Mouse (Mus musculus) right cerebral cortex, adult 18-20 months (tissue): ENCODE measurements around the gene Borcs8.

Source experiments
- DNase-seq: peaks from one replicate; pipeline ENCODE4 v3.0.0; 2022; ENCODE audit warnings: mixed read lengths

Borcs8 gene

DNA sequence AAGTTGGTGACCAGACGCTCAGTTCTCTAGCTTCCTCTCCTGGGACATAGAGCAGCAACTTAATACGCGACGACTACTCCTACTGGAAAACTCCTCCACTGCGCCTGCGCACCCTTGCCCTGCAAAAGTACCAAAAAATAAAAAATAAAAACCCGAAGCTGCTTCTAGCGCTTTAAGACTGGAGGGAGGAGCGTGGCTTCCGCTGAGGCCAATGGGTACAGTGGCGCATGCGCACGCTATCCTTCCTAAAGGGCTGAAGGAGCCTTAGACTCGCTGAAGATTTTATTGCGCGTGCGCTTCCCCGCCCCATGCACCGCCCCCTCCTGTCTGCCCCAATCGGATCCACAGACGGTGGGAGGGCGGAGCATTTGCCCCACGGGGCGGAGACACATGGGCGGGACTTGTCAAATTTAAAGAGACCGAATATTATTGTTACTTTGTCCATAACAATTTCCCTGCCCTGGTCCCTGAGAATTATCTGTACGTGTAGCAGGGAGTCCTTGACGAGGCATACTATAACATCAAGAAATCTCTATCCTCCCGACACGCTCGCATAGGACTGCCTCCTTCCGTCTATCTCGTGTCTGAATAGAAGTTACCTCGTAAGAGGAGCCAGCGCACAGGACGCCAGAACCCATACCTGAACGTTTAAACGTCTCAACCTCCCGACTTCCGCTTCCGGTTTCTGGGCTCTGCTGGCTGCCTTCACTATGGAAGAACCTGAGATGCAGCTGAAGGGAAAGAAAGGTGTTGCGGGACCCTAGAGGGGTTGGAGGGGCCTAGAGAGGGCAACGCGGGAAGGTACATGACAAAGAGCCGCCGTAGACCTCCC lies at the start of gene Borcs8, which contains the start of the genes Rfxank and Mef2b:
Gene Borcs8, plus strand, starts transcription at position 474 of the 832 bp plus-strand sequence.
Gene Rfxank, minus strand, starts transcription at position 129 of the 832 bp plus-strand sequence.
Gene Mef2b, plus strand, starts transcription at position 686 of the 832 bp plus-strand sequence.
- DNase-seq, result peak; percentile 99

DNA sequence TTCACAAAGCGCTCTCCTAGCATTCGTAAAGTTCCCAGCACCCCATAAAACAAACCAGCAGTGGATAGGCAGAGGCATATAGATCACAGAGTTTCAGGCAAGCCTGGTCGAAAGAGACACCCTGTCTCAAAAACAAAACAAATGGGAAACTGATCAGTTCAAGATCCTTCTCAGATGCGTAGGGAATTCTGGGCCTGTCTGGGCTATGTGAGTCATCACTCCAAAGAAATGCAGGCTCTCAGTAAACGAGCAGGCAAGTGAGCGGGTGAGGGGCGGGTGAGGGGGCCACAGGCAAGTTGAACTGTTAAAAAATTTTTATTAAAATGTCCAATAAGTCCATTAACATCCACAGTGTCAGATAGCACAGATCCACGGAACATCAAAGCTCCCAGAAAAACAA lies 46.5 kb upstream of the Borcs8 start:
- no peak for DNase-seq

DNA sequence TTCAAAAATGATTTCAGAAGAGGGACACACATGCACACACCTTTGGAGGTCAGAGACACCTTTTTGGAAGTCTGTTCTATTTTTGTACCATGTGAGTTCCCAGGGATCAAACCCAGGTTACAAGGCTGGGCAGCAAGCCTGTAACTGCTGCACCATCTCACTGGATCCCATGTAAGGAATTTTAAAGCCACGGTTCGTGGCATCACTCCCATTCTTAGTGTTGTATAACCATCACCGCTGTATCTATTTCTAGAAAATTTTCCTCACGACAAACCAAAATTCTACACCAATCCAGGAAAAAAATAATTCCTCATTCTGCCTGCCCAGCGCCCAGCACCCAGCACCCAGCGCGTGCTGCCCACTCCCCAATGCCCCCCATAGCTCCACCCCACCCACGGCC lies 40.0 kb upstream of the Borcs8 start:
- peak; percentile 70 for DNase-seq

DNA sequence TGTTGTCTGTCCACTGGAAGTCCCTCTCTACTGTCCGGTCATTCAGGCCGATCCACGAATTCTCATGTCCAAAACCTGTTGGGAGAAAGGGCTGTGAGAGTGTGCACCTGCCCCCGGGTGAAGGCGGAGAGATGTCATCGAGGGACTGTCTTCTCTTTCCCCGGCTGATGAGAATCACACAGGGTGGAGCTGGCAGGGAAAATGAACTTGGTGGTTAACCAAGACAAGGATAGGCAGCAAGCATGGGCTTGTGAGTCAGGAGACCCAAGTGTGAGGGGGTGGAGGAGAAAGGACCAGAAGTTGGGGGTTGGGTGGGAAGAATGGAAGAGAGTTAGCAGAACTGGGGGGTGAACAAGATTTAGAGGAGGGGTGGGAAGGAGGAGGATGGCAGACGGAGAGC lies 39.1 kb upstream of the Borcs8 start:
- peak; percentile 76 for DNase-seq

DNA sequence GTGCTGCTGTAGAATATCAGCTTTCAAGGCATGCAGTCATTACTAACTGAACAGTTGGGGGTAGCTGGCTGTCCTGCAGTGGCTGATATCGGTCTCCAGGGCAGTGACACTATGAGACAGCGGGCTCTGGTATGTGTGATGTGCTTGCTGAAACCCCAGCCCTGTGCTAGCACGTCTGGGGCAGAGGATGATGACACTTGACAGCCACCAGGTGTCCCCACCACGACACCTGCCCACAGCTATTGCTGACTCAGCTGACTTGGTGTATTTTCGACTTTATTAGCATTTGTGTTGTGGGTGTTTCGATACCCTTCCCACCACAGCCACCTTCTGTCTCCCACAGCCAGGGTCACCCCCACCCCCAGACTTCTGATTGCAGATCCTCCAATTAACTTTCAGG lies 34.8 kb upstream of the Borcs8 start:
- no peak for DNase-seq

DNA sequence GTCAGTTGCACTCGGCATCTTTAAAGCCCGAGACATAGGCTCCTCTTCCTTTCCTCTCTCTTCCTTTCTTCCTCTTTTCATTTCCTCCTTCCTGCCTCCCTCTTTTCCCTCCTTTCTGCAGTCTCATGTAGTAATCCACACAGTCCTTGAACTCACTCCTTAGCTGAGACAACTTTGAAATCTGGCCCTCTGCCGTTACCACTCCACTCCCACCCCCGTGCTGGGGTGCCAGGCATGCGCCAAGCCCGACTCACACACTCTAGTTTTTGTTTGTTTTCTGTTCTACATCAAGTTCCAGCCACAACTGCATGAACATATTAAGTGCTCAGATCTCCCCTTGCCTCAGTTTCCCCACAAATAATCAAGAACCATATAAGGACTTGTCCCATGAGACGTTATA lies 34.4 kb upstream of the Borcs8 start:
- DNase-seq, result no peak

DNA sequence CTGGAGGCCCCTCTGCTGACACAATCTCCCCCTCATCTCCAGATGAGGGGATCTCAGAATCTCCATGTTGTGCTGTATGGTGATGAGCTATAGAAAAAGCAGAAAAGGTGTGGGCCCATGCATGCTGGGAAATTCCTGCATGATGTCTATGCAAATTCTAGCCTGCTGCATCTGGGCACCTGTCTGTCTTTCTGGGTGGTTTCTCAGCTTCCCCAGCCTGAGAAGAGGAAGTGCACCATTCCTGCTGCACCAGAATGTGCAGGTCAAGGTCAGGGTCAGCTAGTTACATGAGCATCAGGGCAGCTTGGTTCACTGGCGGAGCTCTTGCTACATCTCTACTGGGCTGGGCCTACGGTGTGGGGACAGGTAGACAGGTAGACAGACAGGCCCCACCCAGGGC lies 28.8 kb upstream of the Borcs8 start:
- no peak for DNase-seq

DNA sequence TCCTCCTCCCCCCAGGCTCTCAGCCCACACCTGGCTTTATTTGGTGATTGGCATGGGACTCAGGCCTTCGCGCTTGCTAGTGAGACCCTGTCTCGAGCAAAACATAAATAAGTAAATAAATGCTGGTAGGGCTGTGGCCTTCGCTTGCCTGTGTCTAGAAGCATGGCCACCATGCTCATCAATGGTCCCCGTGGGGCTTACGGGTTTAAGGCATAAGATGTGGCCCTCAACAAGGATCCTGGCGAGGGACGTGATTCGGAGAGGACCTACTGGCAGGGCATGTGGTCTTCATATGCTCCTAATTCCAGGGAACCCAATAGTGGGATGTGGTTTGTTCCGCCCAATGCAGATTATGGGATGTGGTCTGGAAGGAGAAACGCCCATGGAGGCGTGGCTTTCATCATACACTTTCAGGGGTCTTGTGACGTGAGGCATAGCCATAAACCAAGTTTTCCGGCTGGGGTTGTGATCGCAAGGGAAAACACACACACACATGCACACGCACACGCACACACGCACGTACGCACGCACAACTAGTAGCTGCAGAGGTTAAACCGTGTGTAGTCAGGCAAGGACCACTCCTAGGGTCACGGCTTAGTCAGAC lies 28.0 kb upstream of the Borcs8 start:
- DNase-seq, result no peak

DNA sequence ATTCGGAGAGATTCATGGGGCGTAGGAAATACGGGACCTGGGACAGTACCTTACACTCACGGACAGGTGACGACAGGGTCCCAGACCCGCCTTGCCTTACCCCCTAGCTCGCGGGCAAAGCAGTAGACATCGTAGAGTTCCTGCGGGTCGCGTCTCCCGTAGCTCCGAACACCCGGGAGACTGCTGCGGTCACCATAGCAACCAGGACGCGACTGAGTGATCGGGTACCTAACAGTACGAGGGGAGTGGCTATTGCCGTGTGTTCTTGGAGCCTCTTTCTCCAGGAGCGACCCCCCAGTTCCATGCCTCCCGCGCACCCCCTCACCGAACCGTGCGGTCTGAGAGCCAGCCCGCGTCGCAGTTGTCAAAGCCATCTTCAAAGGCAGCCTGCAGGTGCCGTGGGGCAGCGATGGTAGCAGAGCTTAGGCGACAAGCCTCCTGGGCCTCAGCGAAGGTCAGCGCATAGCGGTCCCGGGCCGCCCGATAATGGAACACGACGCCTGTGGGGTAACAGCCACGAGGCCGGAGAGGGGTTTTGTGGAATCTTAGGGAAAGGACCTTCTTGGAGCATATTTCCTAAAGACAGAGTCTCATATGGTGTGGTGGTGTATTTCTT lies 26.8 kb upstream of the Borcs8 start:
- no peak for DNase-seq

DNA sequence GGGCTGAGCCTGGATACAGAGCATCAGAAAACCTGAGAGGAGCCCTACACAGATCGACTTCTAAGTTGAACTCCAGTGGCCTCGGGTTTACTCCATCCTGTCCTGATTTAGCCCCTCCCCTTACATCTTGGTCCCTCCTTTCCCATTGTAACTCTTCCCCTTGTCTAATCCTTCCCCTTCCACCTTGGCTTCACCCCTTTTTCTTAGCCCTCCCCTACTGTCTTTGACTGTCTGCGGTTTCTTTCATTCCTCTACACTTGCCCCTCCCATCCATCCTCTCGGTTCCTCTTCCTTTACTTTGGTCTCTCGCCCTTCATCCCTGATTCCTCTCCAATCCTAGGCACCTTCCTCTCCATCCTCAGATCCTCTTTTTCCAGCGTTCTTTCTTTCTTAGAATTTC lies 24.8 kb upstream of the Borcs8 start:
- no peak for DNase-seq

DNA sequence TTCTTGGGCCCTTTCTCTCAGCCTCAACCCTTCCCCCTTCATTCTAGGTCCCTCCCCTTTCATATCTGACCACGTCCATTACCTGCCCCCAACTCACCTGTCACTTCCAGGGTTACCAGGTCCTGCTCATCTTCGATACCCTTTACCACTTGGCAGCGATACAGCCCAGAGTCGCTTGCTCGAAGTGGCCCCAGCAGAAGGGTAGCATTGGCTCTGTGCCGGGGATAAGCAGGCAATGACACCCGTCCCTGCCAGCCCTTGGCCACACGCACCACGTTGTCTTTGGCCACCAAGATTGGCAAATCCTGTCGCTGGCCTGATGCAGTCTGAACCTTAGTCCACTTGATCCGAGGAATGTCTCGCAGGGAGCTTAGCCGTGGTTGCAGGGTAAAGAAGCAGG lies 24.4 kb upstream of the Borcs8 start:
- no peak for DNase-seq

DNA sequence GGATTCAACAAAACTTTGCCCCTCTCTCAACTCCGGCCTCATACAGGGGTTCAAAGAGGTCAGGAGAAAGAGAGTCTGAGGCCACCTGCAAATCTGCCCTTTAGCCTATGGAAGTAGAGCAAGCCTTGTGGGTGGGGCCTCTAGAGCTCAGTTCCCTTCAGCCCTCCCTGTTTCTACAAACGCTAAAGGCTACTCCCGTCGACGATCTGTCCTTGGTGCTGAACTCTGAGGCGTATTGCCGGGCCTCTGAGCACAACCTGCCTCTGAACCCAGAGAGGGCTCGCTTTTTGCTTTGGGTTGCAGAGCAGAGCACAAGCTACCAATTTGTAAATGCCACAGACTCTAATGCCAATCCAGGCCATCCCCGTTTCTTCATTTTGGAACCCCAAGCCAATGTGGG lies 21.7 kb upstream of the Borcs8 start:
- DNase-seq, result no peak

DNA sequence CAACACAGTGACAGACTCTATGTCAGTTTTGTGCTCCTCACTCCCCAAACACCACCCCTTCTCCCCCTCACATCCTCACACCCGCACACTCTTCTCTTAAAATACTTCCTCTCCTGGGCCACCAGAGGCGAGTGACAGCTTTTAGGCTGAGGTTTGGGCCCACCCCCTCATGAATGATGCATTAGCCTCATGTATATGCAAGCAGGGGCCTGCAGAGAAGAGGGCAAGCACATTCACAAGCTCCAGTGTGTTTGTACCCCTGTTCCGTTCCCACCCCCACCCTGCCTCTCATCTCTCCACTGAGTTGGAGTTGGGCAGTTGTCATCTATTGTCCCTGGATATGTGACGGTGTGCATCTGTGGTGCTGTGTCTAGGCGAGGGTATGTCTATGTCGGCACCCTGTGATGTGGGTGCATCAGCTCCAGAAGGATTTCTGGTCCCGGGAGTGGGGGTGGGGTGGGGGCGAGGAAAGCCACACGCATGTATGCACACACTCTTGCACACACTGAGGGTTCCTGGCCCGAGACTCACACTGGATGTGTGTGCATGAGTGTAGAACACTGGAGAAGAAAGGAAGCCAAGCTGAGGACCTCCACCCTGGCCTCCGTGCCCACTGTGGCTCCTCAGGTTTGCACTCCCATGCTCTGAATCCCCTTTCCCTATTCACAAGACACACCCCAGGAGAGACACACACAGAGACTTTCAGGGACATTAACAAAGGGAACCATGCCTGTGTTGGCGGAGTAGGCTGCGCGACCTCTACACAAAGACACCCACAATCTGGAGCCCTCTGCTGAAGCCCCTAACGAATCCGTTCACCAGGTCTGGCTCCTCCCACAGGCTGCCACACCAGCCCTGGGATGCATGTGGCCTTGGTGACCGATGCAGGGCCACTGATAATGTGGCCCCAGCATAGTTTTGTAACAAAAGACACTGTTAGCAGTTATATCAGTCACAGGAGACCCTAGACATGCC lies 20.3 kb upstream of the Borcs8 start:
- DNase-seq, result peak; percentile 89

DNA sequence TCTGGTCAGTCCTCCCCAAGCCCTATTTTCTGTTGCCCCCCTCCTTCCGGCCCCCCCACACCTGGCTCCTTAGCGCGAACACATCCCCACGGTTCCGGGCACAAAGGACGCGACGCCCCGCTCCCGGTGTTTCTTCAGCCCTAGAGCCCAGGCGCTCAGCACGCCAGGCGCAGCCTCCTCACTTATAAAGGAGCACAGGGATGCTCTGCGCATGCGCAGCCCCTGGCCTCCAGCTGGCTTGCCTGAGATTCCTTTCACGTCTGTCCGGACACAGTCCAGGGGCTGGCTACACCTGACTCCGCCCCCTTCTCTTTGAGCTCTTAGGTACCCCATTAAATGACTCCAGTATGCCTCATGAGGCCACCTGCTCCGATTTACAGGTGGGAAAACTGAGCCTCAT lies 18.6 kb upstream of the Borcs8 start, which contains the start of gene Ncan:
Gene Ncan, minus strand, starts transcription at position 207 of the 400 bp plus-strand sequence.
- peak; percentile 88 for DNase-seq

DNA sequence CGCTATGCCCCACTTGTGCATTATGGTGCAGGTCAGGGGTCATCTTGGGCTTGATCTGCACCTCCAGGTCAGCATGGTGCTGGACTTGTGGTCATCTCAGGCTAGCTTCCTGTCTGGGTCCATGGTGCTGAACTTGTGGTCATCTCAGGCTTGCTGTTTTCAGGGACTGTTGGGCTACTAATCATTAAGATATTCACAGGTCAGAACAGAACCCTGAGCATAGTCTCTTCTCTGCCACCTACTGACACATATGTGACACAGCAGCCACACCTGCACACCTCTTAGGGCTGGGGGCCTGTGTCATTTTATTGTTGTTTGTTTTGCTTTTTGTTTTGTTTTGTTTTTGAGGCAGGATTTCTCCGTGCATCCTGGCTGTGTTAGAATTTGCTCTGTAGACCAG lies 16.4 kb upstream of the Borcs8 start:
- no peak for DNase-seq

DNA sequence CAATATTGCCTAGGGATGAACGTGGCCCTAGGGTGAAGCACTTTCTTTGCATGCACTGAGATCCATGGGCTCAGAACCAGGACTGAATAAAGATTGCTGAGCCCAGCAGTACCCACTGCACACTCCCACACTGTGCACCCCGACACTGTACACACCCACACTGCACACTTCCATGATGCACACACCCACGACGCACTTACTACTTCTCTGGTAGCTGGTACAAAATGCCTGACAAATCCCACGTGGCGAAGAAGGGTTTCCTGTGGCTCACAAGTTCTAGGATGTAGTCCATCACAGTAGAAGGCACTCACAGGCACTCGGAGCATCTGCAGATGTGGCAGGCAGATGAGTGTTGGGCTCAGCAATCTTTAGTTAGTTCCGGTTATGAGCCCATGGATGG lies 14.3 kb upstream of the Borcs8 start:
- peak; percentile 68 for DNase-seq

DNA sequence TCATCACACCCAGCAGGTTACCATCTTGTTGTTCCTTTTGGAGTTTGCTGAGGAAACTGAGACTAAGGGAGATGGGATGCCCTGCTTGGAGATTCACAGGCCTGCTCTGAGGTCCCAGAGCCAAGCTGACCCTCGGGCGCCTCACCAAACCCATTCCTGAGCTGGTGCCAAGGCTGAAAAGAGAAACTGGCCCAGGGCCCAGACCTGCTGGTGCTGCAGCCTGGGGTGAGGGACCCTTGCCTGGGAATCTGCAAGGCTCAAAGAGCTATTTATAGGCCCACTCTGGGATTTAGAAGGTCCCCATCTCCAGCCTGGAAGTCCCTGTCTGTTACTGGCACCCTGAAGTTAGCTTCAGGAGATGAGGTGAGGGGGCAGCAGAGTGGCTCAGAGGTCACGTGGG lies 10.9 kb upstream of the Borcs8 start:
- DNase-seq, result no peak

DNA sequence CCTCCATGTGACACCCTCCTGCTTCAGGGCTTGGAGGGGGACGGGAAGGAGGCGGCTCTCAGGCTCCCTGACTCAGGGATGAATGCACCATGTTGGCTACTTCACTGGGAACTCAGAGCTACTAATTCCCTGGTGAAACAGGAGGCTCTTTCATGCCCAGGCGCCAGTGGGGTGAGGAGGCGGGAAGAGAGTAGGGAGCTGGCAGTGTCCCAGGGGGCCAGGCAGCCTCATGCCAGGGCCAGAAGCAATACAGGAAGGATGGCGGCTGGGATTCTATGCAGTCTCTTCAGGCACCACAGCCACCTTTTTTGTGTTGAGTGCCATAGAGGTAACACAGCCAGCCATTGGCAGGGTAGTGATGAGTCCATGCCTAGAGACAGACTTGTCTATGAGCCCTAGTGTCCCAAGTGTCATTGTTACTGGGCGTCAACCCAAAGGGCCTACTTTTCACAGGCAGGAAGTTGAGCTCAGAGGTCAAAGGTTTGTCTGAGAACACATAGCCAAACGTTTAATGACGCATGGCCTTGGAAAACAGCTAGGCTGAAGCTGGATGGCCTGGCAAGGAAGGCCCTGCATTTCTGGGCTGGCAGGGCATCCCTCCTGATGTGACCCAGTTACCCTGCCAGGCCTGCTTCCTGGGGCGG lies 9.9 kb upstream of the Borcs8 start:
- DNase-seq, result peak; percentile 79

DNA sequence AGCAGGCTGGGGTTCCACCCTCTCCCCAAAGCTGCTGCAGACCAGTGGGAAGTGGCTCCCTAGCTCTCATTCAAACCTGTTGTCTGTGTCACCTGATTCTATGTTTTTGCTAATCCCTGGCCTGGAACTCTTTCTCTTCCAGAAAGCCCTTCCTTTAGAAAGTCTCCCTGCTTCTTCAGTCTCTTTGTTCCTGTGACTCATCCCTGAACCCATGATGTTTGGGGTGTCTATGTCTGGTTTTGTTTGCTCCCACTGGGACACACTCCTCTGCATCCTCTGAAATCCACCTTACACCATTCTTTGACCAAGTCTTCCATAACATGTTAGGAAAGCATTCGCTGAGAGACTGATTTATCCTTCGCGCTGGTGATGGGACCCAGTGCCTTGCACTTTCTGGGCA lies 9.2 kb upstream of the Borcs8 start:
- no peak for DNase-seq

DNA sequence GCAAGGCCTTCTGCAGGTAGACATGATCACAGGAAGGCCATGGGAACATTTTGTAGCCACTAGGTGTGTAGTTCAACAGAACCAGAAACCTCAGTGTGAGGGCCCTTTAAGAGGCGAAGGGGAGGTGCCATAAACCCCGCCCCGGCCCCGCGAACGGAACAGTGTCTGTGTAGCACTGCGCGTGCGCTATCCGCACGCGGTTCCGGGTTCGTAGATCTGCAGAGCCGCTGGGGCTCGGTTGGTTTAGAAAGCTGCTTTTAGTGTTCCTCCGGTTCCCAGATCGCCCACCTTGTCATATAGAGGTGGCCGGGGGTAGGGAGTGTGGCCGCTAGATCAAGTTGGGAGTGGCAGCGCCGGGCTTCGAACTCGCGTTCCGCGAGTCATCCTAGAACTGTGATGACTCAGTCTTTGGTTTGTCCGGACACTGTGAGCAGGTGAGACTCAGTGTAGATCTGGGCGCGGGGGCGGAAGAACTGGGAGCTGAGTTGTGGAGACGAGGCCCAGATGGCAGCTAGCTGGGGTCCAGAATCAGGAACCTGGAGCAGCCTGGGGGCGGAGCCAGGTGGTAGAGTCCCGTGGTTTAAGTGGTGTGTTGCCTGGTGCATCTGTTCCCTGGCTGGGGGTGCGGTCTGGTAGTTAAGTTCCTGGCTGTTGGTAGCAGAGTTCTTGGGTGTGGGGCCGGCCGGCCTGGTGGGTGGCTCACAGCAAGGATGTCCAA lies 8.0 kb upstream of the Borcs8 start, which contains the start of gene Nr2c2ap:
Gene Nr2c2ap, plus strand, starts transcription at position 168 of the 718 bp plus-strand sequence.
- DNase-seq, result peak; percentile 83

DNA sequence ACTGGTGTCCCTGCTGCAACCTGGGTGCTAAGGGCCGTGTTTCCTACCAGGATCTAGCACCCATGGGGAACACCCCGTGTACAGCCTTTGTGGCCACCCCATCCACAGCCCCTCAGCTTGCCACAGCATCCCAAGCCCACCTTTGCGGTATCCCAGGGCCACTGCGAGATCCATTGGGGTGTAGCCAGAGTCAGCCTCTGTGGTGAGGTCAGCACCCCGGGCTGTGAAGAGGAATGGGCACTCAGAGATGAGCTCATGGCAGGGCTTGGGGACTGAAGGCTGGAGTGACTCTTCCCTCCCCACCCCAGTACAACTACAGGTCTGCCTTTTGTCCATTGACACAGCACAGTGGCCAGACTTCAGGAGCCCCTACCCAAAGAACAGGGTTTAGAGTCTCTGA lies 5.2 kb upstream of the Borcs8 start:
- no peak for DNase-seq
